Mouse (Mus musculus): Measurements from ENCODE around the gene Hsf2.

DNA sequence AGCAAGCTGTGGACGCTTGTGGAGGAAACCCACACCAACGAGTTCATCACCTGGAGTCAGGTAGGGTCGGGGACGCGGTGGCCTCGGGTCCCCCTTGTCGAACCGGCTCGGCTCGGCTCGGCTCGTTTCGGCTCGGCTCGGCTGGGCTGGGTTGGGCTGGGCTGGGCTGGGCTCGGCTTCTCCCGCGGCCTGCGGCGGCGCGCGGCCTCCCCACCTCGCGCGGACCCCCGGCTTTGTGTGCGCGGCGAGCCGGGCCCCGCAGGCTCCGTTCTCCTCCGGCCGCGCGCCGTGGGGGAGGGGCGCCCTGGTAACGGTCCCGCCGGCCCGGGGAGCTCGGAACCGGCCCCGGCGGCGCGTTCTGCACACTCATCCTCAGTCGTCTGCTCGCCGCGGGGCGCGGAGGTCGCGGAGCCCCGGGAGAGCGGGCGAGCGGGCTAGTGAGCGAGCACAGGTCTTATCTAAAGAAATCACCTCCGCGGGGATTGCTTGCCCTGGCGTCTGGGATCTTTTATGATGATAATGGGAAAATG is 422 bp downstream of the Hsf2 start:
- TF ChIP-seq EP300 (IDR thresholded peaks at IDR 0.05; ENCODE audit: low read depth) (no peak), CTCF (IDR thresholded peaks at IDR 0.05; ENCODE audit: low read depth) (no peak)
